Mouse (Mus musculus): Measurements from ENCODE around the gene Ror2. TPM values are rescaled to one million over a fixed set of nuclear protein-coding genes. Genes with fewer than 3 reads are reported as not detected.

The Ror2 gene
- total RNA-seq, 2 experiments from 2014 or later, result 3.5 to 4.8 TPM

- no peak for DNase-seq (ENCODE audit: low spot score in 2 of 2)
These were observed 51.1 kb downstream of the Ror2 start for GRCm38 (mm10) chr13:53234844-53235243.

- DNase-seq (ENCODE audit: low spot score in 2 of 2), result no peak
These were observed 51.8 kb downstream of the Ror2 start for GRCm38 (mm10) chr13:53233826-53234786.

- no peak for DNase-seq (ENCODE audit: low spot score in 2 of 2)
These were observed 52.5 kb downstream of the Ror2 start for GRCm38 (mm10) chr13:53233381-53233780.

- no peak for DNase-seq (ENCODE audit: low spot score in 2 of 2)
These were observed 53.5 kb downstream of the Ror2 start for GRCm38 (mm10) chr13:53232419-53232818.

- DNase-seq (ENCODE audit: low spot score in 2 of 2), result no peak
These were observed 55.3 kb downstream of the Ror2 start for GRCm38 (mm10) chr13:53230446-53231161.

- no peak for DNase-seq (ENCODE audit: low spot score in 2 of 2)
These were observed 58.9 kb downstream of the Ror2 start for GRCm38 (mm10) chr13:53227019-53227418.

GRCm38 (mm10) chr13:53226461-53226860 is 59.5 kb downstream of the Ror2 start:
- no peak for DNase-seq (ENCODE audit: low spot score in 2 of 2)

GRCm38 (mm10) chr13:53225925-53226324 is 60.0 kb downstream of the Ror2 start:
- no peak for DNase-seq (ENCODE audit: low spot score in 2 of 2)

GRCm38 (mm10) chr13:53221176-53221575 is 64.7 kb downstream of the Ror2 start:
- no peak for DNase-seq (ENCODE audit: low spot score in 2 of 2)

- no peak for DNase-seq (ENCODE audit: low spot score in 2 of 2)
These were observed 66.0 kb downstream of the Ror2 start for GRCm38 (mm10) chr13:53219889-53220288.

GRCm38 (mm10) chr13:53219391-53219790 is 66.5 kb downstream of the Ror2 start:
- no peak for DNase-seq (ENCODE audit: low spot score in 2 of 2)

- DNase-seq (ENCODE audit: low spot score in 2 of 2), result no peak
These were observed 68.4 kb downstream of the Ror2 start for GRCm38 (mm10) chr13:53217396-53217975.

- no peak for DNase-seq (ENCODE audit: low spot score in 2 of 2)
These were observed 73.8 kb downstream of the Ror2 start for GRCm38 (mm10) chr13:53211971-53212733.

GRCm38 (mm10) chr13:53208556-53208955 is 77.4 kb downstream of the Ror2 start:
- DNase-seq (ENCODE audit: low spot score in 2 of 2), result no peak

GRCm38 (mm10) chr13:53205128-53205911 is 80.6 kb downstream of the Ror2 start:
- DNase-seq (ENCODE audit: low spot score in 2 of 2), result no peak

- no peak for DNase-seq (ENCODE audit: low spot score in 2 of 2)
These were observed 83.5 kb downstream of the Ror2 start for GRCm38 (mm10) chr13:53202439-53202830.

GRCm38 (mm10) chr13:53201628-53202438 is 84.1 kb downstream of the Ror2 start:
- peak; percentile 22 to 30 for DNase-seq (ENCODE audit: low spot score in 2 of 2)

- DNase-seq (ENCODE audit: low spot score in 2 of 2), result no peak
These were observed 85.8 kb downstream of the Ror2 start for GRCm38 (mm10) chr13:53200121-53200520.

GRCm38 (mm10) chr13:53199262-53199661 is 86.7 kb downstream of the Ror2 start:
- no peak for DNase-seq (ENCODE audit: low spot score in 2 of 2)
